Mouse (Mus musculus): Measurements from ENCODE around the gene Ift57. TPM values are rescaled to one million over a fixed set of nuclear protein-coding genes. Genes with fewer than 3 reads are reported as not detected.

Ift57 gene
- total RNA-seq, 2 experiments from 2014 or later: 12.9 to 13.0 TPM

GRCm38 (mm10) chr16:49783369-49783768, 84.3 kb downstream of the Ift57 start:
- intact Hi-C loops (cut with DNase I): no loop called here
- DNase-seq (ENCODE audit: low spot score): no peak

GRCm38 (mm10) chr16:49786116-49786515, 87.1 kb downstream of the Ift57 start:
- DNase-seq (ENCODE audit: low spot score): no peak
- intact Hi-C loops (cut with DNase I): no loop called here

- intact Hi-C loops (cut with DNase I): no loop called here
- no peak for DNase-seq (ENCODE audit: low spot score)
Observed at GRCm38 (mm10) chr16:49787714-49788113, 88.7 kb downstream of the Ift57 start.

- DNase-seq (ENCODE audit: low spot score): no peak
- intact Hi-C loops (cut with DNase I): no loop called here
Observed at GRCm38 (mm10) chr16:49790575-49791465, 91.8 kb downstream of the Ift57 start.

GRCm38 (mm10) chr16:49792446-49792878, 93.4 kb downstream of the Ift57 start:
- DNase-seq (ENCODE audit: low spot score): no peak
- intact Hi-C loops (cut with DNase I): no loop called here

GRCm38 (mm10) chr16:49793596-49793995, 94.6 kb downstream of the Ift57 start:
- no peak for DNase-seq (ENCODE audit: low spot score)
- intact Hi-C loops (cut with DNase I): no loop called here

- intact Hi-C loops (cut with DNase I): no loop called here
- no peak for DNase-seq (ENCODE audit: low spot score)
Observed at GRCm38 (mm10) chr16:49796271-49796670, 97.2 kb downstream of the Ift57 start.

GRCm38 (mm10) chr16:49796954-49797353, 97.9 kb downstream of the Ift57 start:
- intact Hi-C loops (cut with DNase I): no loop called here
- no peak for DNase-seq (ENCODE audit: low spot score)

GRCm38 (mm10) chr16:49798790-49799189, 99.8 kb downstream of the Ift57 start:
- DNase-seq (ENCODE audit: low spot score): no peak
- intact Hi-C loops (cut with DNase I): no loop called here

GRCm38 (mm10) chr16:49799597-49800561, 100.8 kb downstream of the Ift57 start, which contains the start of gene Cd47:
TSS of gene Cd47 (plus strand) at chr16:49800533.
- no peak for DNase-seq (ENCODE audit: low spot score)
- intact Hi-C loops (cut with DNase I): no loop called here

GRCm38 (mm10) chr16:49800996-49801395, 102.0 kb downstream of the Ift57 start:
- DNase-seq (ENCODE audit: low spot score): no peak
- intact Hi-C loops (cut with DNase I): no loop called here

GRCm38 (mm10) chr16:49801399-49801798, 102.4 kb downstream of the Ift57 start:
- no peak for DNase-seq (ENCODE audit: low spot score)
- intact Hi-C loops (cut with DNase I): no loop called here

GRCm38 (mm10) chr16:49802993-49803392, 104.0 kb downstream of the Ift57 start:
- DNase-seq (ENCODE audit: low spot score): no peak
- intact Hi-C loops (cut with DNase I): no loop called here

- intact Hi-C loops (cut with DNase I): no loop called here
- DNase-seq (ENCODE audit: low spot score): no peak
Observed at GRCm38 (mm10) chr16:49803932-49804461, 105.0 kb downstream of the Ift57 start.

- intact Hi-C loops (cut with DNase I): loop anchor here (5.0 kb wide), 1 partner anchor 45 kb away; no protein-coding TSS in a partner anchor
- no peak for DNase-seq (ENCODE audit: low spot score)
Observed at GRCm38 (mm10) chr16:49806920-49807319, 107.9 kb downstream of the Ift57 start.

- intact Hi-C loops (cut with DNase I): loop anchor here (5.0 kb wide), 1 partner anchor 45 kb away; no protein-coding TSS in a partner anchor
- no peak for DNase-seq (ENCODE audit: low spot score)
Observed at GRCm38 (mm10) chr16:49807419-49807841, 108.4 kb downstream of the Ift57 start.

GRCm38 (mm10) chr16:49807862-49808430, 108.9 kb downstream of the Ift57 start:
- no peak for DNase-seq (ENCODE audit: low spot score)
- intact Hi-C loops (cut with DNase I): loop anchor here (5.0 kb wide), 1 partner anchor 44 kb away; no protein-coding TSS in a partner anchor

GRCm38 (mm10) chr16:49811897-49812296, 112.9 kb downstream of the Ift57 start:
- intact Hi-C loops (cut with DNase I): no loop called here

GRCm38 (mm10) chr16:49812821-49813616, 114.0 kb downstream of the Ift57 start:
- no peak for DNase-seq (ENCODE audit: low spot score)
- intact Hi-C loops (cut with DNase I): no loop called here

More at GRCm38 (mm10) chr16:49811897-49812296, 112.9 kb downstream of the Ift57 start:
- no peak for DNase-seq (ENCODE audit: low spot score)
